Mouse (Mus musculus) hindbrain, embryonic 11.5 days (tissue): Measurements from ENCODE around the gene Mvb12b. TPM values are rescaled to one million over a fixed set of nuclear protein-coding genes. Genes with fewer than 3 reads are reported as not detected.

Source experiments
- ATAC-seq: fragments of 200-750 bp; cut with Nextera tagmentation; 2 replicates; pipeline ENCODE4 v1.8.0; 2017; ENCODE audit warnings: mild to moderate bottlenecking, moderate TSS enrichment, moderate library complexity; ENCODE audit not compliant: low FRiP score
- DNase-seq: peaks from one replicate; pipeline ENCODE4 v3.0.0-alpha.2; 2015; ENCODE audit warnings: low spot score
- H3K27ac ChIP-seq: fragments of 300-500 bp; sonication (generic); 2 replicates; pipeline ENCODE4 v1.5.1; 2014; ENCODE audit warnings: mild to moderate bottlenecking, low read depth, low read length
- H3K27me3 ChIP-seq: fragments of 300-500 bp; sonication (generic); 2 replicates; pipeline ENCODE4 v1.6.1; 2014; ENCODE audit warnings: mild to moderate bottlenecking, low read length, moderate library complexity, mixed read lengths; ENCODE audit not compliant: control insufficient read depth, insufficient read depth
- H3K36me3 ChIP-seq: fragments of 300-500 bp; sonication (generic); 2 replicates; pipeline ENCODE4 v1.6.1; 2014; ENCODE audit warnings: mild to moderate bottlenecking, low read length, moderate library complexity, mixed read lengths; ENCODE audit not compliant: control insufficient read depth, insufficient read depth
- H3K4me1 ChIP-seq: fragments of 300-500 bp; sonication (generic); replicated peaks from 2 replicates; pipeline ENCODE4 v1.6.1; 2014; ENCODE audit warnings: low read length, mixed read lengths; ENCODE audit not compliant: control insufficient read depth, insufficient read depth
- H3K4me2 ChIP-seq: fragments of 300-500 bp; sonication (generic); replicated peaks from 2 replicates; pipeline ENCODE4 v1.6.1; 2014; ENCODE audit warnings: mild to moderate bottlenecking, low read depth, low read length
- H3K4me3 ChIP-seq: fragments of 300-500 bp; sonication (generic); 2 replicates; pipeline ENCODE4 v1.5.1; 2014; ENCODE audit warnings: low read depth, low read length
- H3K9ac ChIP-seq: fragments of 300-500 bp; sonication (generic); 2 replicates; pipeline ENCODE4 v1.6.1; 2014; ENCODE audit warnings: low read depth, low read length
- H3K9me3 ChIP-seq: fragments of 300-500 bp; sonication (generic); 2 replicates; pipeline ENCODE4 v1.6.1; 2016; ENCODE audit warnings: low read length; ENCODE audit not compliant: control insufficient read depth
- WGBS: fragments of 180-500 bp; shearing (Covaris S2); extraction: QIAGEN DNeasy Blood & Tissue Kit; methylation state at CpG from one replicate; pipeline ENCODE4 v1.1.7; 2014; 5-methylcytosine and 5-hydroxymethylcytosine counted together
- polyA plus RNA-seq: library from polyadenylated mRNA; unstranded; fragments of >200 nt; fragmentation: Nextera tagmentation; extraction: Ambion mirVana; gene quantifications from 2 replicates; pipeline ENCODE4 v1.2.1, GENCODE M21; 2014

The Mvb12b gene
- polyA plus RNA-seq, 1 experiment from 2014 or later, result 42.4 TPM

- Histone ChIP-seq H3K36me3 (0 out of 2 replicates have a peak, but pooled peaks cover 3% of the 10 kb centered on the region), H3K9me3 (no peaks in the 10 kb centered on the region), H3K4me1 (peaks cover 25% of the 10 kb centered on the region), H3K4me3 (no peak overlapping the region), H3K27me3 (no peaks in the 10 kb centered on the region), H3K9ac (peak overlapping the region; percentile 31), H3K4me2 (no peak overlapping the region), H3K27ac (peak overlapping the region; percentile 98)
- WGBS, result 18% methylated on average over 11 of the region's 11 CpGs
- ATAC-seq (peak; percentile 9; the same call in 1 of the 2 replicates), DNase-seq (no peak)
These were observed 9.3 kb downstream of the Mvb12b start for GRCm38 (mm10) chr2:33878437-33878836.

- Histone ChIP-seq H3K9ac (peak overlapping the region; percentile 4; the same call in 1 of the 2 replicates), H3K4me2 (no peak overlapping the region), H3K4me1 (peaks cover 25% of the 10 kb centered on the region), H3K27ac (peak overlapping the region; percentile 98), H3K36me3 (0 out of 2 replicates have a peak, but pooled peaks cover 3% of the 10 kb centered on the region), H3K27me3 (no peaks in the 10 kb centered on the region), H3K9me3 (no peaks in the 10 kb centered on the region), H3K4me3 (no peak overlapping the region)
- DNase-seq (peak; percentile 41), ATAC-seq (peak; percentile 4; the same call in 1 of the 2 replicates)
- WGBS, result 70% methylated on average over 6 of the region's 6 CpGs
These were observed 9.9 kb downstream of the Mvb12b start for GRCm38 (mm10) chr2:33877663-33878360.

GRCm38 (mm10) chr2:33876529-33877290 lies 11.0 kb downstream of the Mvb12b start:
- H3K27ac ChIP-seq, result peak overlapping the region; percentile 98
- H3K4me2 ChIP-seq, result peak overlapping the region; percentile 5
- H3K4me3 ChIP-seq, result no peak overlapping the region
- peak overlapping the region; percentile 50 for H3K9ac ChIP-seq
- peak; percentile 92 for DNase-seq
- H3K36me3 ChIP-seq, result 0 out of 2 replicates have a peak, but pooled peaks cover 3% of the 10 kb centered on the region
- H3K4me1 ChIP-seq, result peaks cover 25% of the 10 kb centered on the region
- ATAC-seq, result peak; percentile 94
- H3K9me3 ChIP-seq, result no peaks in the 10 kb centered on the region
- no peaks in the 10 kb centered on the region for H3K27me3 ChIP-seq
- WGBS, result 8% methylated on average over 25 of the region's 25 CpGs

- DNase-seq, result peak; percentile 27
These were observed 12.2 kb downstream of the Mvb12b start for GRCm38 (mm10) chr2:33875594-33875993.

GRCm38 (mm10) chr2:33874856-33875576 lies 12.7 kb downstream of the Mvb12b start:
- peak overlapping the region; percentile 98 for H3K27ac ChIP-seq
- DNase-seq, result peak; percentile 22
- no peak for ATAC-seq
- no peaks in the 10 kb centered on the region for H3K9me3 ChIP-seq
- no peak overlapping the region for H3K4me3 ChIP-seq
- H3K9ac ChIP-seq, result peak overlapping the region; percentile 40
- peaks cover 29% of the 10 kb centered on the region for H3K4me1 ChIP-seq
- H3K27me3 ChIP-seq, result no peaks in the 10 kb centered on the region
- 67% methylated on average over 10 of the region's 10 CpGs for WGBS
- no peak overlapping the region for H3K4me2 ChIP-seq
- 0 out of 2 replicates have a peak, but pooled peaks cover 3% of the 10 kb centered on the region for H3K36me3 ChIP-seq

More at GRCm38 (mm10) chr2:33875594-33875993, 12.2 kb downstream of the Mvb12b start:
- Histone ChIP-seq H3K27me3 (no peaks in the 10 kb centered on the region), H3K4me2 (no peak overlapping the region), H3K36me3 (0 out of 2 replicates have a peak, but pooled peaks cover 3% of the 10 kb centered on the region), H3K27ac (peak overlapping the region; percentile 98), H3K9me3 (no peaks in the 10 kb centered on the region), H3K4me3 (no peak overlapping the region), H3K4me1 (peaks cover 29% of the 10 kb centered on the region), H3K9ac (peak overlapping the region; percentile 40)
- 72% methylated on average over 12 of the region's 12 CpGs for WGBS
- no peak for ATAC-seq

- no peaks in the 10 kb centered on the region for H3K27me3 ChIP-seq
- no peak overlapping the region for H3K9ac ChIP-seq
- H3K36me3 ChIP-seq, result 0 out of 2 replicates have a peak, but pooled peaks cover 3% of the 10 kb centered on the region
- no peak for DNase-seq
- WGBS, result 85% methylated on average over 5 of the region's 5 CpGs
- no peaks in the 10 kb centered on the region for H3K9me3 ChIP-seq
- peaks cover 29% of the 10 kb centered on the region for H3K4me1 ChIP-seq
- no peak overlapping the region for H3K27ac ChIP-seq
- H3K4me2 ChIP-seq, result no peak overlapping the region
- no peak overlapping the region for H3K4me3 ChIP-seq
- ATAC-seq, result no peak
These were observed 13.4 kb downstream of the Mvb12b start for GRCm38 (mm10) chr2:33874367-33874766.

- Histone ChIP-seq H3K4me2 (no peak overlapping the region), H3K4me1 (peaks cover 24% of the 10 kb centered on the region), H3K4me3 (no peak overlapping the region), H3K36me3 (0 out of 2 replicates have a peak, but pooled peaks cover 3% of the 10 kb centered on the region), H3K27me3 (no peaks in the 10 kb centered on the region), H3K9ac (no peak overlapping the region), H3K27ac (no peak overlapping the region), H3K9me3 (no peaks in the 10 kb centered on the region)
- DNase-seq, result no peak
- 90% methylated on average over 8 of the region's 8 CpGs for WGBS
- ATAC-seq, result no peak
These were observed 14.2 kb downstream of the Mvb12b start for GRCm38 (mm10) chr2:33873501-33873900.

- ATAC-seq (no peak), DNase-seq (no peak)
- Histone ChIP-seq H3K36me3 (0 out of 2 replicates have a peak, but pooled peaks cover 3% of the 10 kb centered on the region), H3K9me3 (no peaks in the 10 kb centered on the region), H3K27ac (no peak overlapping the region), H3K4me2 (no peak overlapping the region), H3K4me1 (peaks cover 18% of the 10 kb centered on the region), H3K9ac (no peak overlapping the region), H3K27me3 (no peaks in the 10 kb centered on the region), H3K4me3 (no peak overlapping the region)
- 72% methylated on average over 8 of the region's 8 CpGs for WGBS
These were observed 14.9 kb downstream of the Mvb12b start for GRCm38 (mm10) chr2:33872841-33873271.
